Mouse (Mus musculus) G1E (cell line): ENCODE data around the gene Tmc7. TPM values are rescaled to one million over a fixed set of nuclear protein-coding genes. Genes with fewer than 3 reads are reported as not detected.

ENCODE experiments used
- ATAC-seq: 2 replicates; pipeline ENCODE4 v1.8.0; 2016; ENCODE audit warnings: mild to moderate bottlenecking; ENCODE audit not compliant: insufficient number of reproducible peaks, poor library complexity, low FRiP score, severe bottlenecking; ENCODE audit errors: extremely low read depth
- DNase-seq: peaks from one replicate; pipeline ENCODE4 v3.0.0; 2012; ENCODE audit warnings: low spot score
- H3K27me3 ChIP-seq: 2 replicates; pipeline ENCODE4 v1.6.1; 2012; ENCODE audit warnings: mild to moderate bottlenecking, low read length, inconsistent platforms; ENCODE audit not compliant: insufficient read depth
- H3K36me3 ChIP-seq: replicated peaks from 2 replicates; pipeline ENCODE3; 2012; ENCODE audit warnings: mild to moderate bottlenecking, inconsistent platforms
- H3K4me1 ChIP-seq: 2 replicates; pipeline ENCODE4 v1.6.1; 2012; ENCODE audit warnings: low read depth, low read length, inconsistent platforms, mixed read lengths; ENCODE audit not compliant: insufficient read depth
- H3K4me3 ChIP-seq: 2 replicates; pipeline ENCODE4 v1.5.1; 2012; ENCODE audit warnings: low read depth, mild to moderate bottlenecking, inconsistent platforms, low read length, moderate library complexity, mixed read lengths
- H3K9me3 ChIP-seq: replicated peaks from 2 replicates; pipeline ENCODE4 v1.6.1; 2012; ENCODE audit warnings: inconsistent platforms
- CTCF ChIP-seq: IDR thresholded peaks from 2 replicates; pipeline ENCODE4 v1.5.1; 2012; ENCODE audit warnings: low read depth, low read length, inconsistent platforms, mixed read lengths
- GATA1 ChIP-seq: IDR thresholded peaks from 2 replicates; pipeline ENCODE4 v1.6.1; 2012; ENCODE audit warnings: borderline replicate concordance, low read length, inconsistent platforms, mixed read lengths
- GATA2 ChIP-seq: IDR thresholded peaks from 2 replicates; pipeline ENCODE4 v1.6.1; 2012; ENCODE audit warnings: low read depth, low read length, inconsistent platforms, borderline replicate concordance
- POLR2AphosphoS5 ChIP-seq: IDR thresholded peaks from 2 replicates; pipeline ENCODE4 v1.6.1; 2012; ENCODE audit warnings: low read depth, low read length, inconsistent platforms; ENCODE audit not compliant: insufficient replicate concordance
- TAL1 ChIP-seq: conservative IDR thresholded peaks from 2 replicates; pipeline ENCODE4 v1.6.1; 2012; ENCODE audit warnings: low read depth, low read length, inconsistent platforms, mixed read lengths
- polyA plus RNA-seq: library from polyadenylated mRNA; stranded (reverse); fragments of >175 nt; gene quantifications from 2 replicates; pipeline ENCODE4 v1.2.3, GENCODE M21; 2012
- total RNA-seq, 2 experiments: library from RNA; stranded (forward) in 1 of 2; stranded (reverse) in 1 of 2; fragments of 200-1000 nt in 1 of 2; fragments of >200 nt in 1 of 2; fragmentation: Nextera tagmentation in 1 of 2; gene quantifications; 2 replicates each; pipeline ENCODE4 v1.2.3; 2014 to 2017

Tmc7 gene
- total and polyA plus RNA-seq, 3 experiments, result not detected

DNA sequence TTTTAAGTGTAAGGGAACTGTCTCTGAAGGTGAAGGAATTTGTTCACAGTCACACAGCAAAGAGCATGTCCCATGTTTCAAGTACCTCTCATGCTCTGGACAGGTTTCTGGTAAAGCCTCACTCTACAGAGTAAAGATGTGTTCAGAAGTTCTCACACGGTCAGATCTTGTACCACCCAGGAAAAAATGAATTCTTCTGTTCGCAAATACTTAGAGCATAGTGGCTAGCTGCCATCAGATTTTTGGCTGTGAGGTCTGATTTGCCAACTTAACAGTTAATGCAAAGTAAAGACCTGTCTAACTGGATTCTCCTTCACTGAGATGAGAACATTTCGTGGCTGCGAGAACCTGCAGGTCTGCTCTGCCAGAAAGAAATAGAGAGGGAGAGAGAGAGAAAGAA lies 49.5 kb downstream of the Tmc7 start:
- ATAC-seq, result no peak
- H3K27me3 ChIP-seq, result peaks cover 7% of the 10 kb centered on the region
- peaks cover 6% of the 10 kb centered on the region for H3K36me3 ChIP-seq
- H3K4me1 ChIP-seq, result 0 out of 2 replicates have a peak, but pooled peaks cover 3% of the 10 kb centered on the region
- H3K4me3 ChIP-seq, result no peak overlapping the region
- H3K9me3 ChIP-seq, result no peaks in the 10 kb centered on the region
- DNase-seq, result no peak
- no peak for TF ChIP-seq TAL1
- no peak for TF ChIP-seq GATA2
- no peak for TF ChIP-seq CTCF
- no peak for TF ChIP-seq POLR2AphosphoS5
- TF ChIP-seq GATA1, result no peak

DNA sequence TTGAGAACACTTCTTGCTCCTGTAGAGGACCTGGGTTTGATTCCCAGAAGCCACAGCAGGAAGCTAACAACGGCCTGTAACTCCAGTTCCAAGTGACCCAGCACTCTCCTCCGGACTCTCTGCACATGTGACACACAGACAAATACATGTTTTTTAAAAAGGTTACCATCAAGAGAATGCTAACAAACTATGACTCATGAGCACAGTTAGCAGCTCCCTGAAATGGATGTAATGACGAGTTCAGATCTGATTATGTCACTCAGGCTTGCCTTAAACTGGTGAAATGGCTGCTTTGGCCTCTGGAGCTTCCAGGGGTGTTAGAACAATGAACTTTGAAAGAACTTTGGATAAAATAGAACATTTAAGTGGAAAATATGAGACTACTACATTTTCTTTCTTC lies 50.2 kb downstream of the Tmc7 start:
- 0 out of 2 replicates have a peak, but pooled peaks cover 3% of the 10 kb centered on the region for H3K4me1 ChIP-seq
- DNase-seq (no peak), ATAC-seq (no peak)
- H3K9me3 ChIP-seq, result no peaks in the 10 kb centered on the region
- no peak overlapping the region for H3K4me3 ChIP-seq
- TF ChIP-seq GATA1, result no peak
- no peak for TF ChIP-seq CTCF
- TF ChIP-seq POLR2AphosphoS5, result no peak
- no peak for TF ChIP-seq GATA2
- H3K27me3 ChIP-seq, result peaks cover 6% of the 10 kb centered on the region
- peaks cover 13% of the 10 kb centered on the region for H3K36me3 ChIP-seq

DNA sequence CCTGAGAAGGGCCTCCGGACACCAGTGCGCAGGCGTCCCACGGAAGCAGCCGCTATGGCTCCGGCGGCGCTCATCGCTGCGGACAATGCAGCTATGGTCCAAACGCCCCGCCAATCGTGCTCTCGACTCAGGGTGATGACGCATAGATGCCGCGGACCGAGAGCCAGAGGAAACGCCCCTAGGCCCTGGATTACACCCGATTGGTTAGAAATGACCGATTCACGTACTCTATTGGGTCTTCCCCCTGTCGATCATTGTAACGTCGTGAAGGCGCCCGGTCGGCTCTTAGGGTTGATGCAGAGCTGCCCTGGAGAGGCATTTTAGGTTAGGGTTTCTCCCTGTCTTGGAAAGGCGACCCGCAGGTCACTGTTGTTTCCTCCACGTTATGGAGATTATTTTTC lies 51.4 kb downstream of the Tmc7 start, which contains the start of gene Coq7:
Gene Coq7 (minus strand): TSS at position 179 of the 401 bp plus-strand sequence.
- H3K36me3 ChIP-seq, result peaks cover 24% of the 10 kb centered on the region
- H3K4me1 ChIP-seq, result 0 out of 2 replicates have a peak, but pooled peaks cover 3% of the 10 kb centered on the region
- DNase-seq (peak; percentile 94), ATAC-seq (peak; percentile 82)
- TF ChIP-seq GATA1 (no peak), CTCF (no peak), POLR2AphosphoS5 (no peak), GATA2 (no peak), TAL1 (no peak)
- H3K9me3 ChIP-seq, result no peaks in the 10 kb centered on the region
- H3K27me3 ChIP-seq, result no peaks in the 10 kb centered on the region
- H3K4me3 ChIP-seq, result peak within 1 kb of the TSS; percentile 77

DNA sequence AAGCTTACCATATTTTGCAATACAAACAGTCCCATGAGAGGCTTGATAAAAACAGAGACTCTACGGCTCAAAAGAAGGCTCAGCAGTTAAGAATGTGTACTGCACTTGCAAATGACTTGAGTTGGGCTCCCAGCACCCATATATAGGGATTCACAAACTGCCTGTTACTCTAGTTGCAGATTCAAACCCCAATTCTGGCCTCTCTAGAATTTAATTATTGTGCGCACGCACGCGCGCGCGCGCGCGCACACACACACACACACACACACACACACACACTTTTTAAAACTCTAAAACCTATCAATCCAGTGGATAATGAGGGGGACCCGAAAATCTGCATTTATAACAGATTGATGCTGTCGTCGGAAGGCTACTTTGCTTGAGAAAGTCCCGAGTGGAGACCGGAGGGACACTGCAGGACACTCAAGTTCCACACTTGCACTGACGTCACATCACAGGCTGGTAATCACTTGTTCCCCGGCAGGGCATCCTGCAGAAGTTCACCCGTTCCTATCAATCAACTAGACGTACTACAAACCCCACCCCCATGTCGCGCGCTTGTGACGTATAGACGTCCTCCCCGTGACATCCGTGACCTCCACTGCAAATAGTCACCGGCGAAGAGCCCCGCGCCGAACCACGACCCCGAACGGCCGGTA lies 51.9 kb downstream of the Tmc7 start:
- H3K9me3 ChIP-seq, result no peaks in the 10 kb centered on the region
- DNase-seq (peak; percentile 78), ATAC-seq (peak; percentile 89)
- peak overlapping the region; percentile 77 for H3K4me3 ChIP-seq
- no peaks in the 10 kb centered on the region for H3K27me3 ChIP-seq
- H3K36me3 ChIP-seq, result peaks cover 29% of the 10 kb centered on the region
- TF ChIP-seq CTCF (no peak), POLR2AphosphoS5 (no peak), GATA1 (no peak), TAL1 (no peak), GATA2 (no peak)
- 0 out of 2 replicates have a peak, but pooled peaks cover 3% of the 10 kb centered on the region for H3K4me1 ChIP-seq

DNA sequence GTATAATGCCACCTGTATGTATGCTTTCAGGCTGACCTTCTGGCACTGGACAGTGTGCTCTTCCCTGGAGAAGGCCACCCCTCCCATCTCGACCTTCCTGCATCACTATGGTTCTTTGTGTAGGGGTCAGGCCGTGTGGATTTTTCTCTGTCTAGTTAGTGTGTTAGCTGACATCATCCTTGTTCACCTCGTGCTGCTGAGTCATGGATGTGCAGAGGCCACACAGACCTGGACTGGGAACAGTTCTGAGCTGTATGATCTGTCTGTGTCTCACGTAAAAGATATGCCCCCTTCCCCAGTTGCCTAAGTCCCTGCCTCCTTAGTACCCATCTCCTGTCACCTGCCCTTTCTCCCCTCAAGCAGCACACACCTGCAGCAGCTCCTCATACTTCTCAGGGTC lies 57.6 kb downstream of the Tmc7 start:
- ATAC-seq, result no peak
- Histone ChIP-seq H3K36me3 (peaks cover 79% of the 10 kb centered on the region), H3K4me3 (no peak overlapping the region), H3K9me3 (no peaks in the 10 kb centered on the region), H3K27me3 (no peaks in the 10 kb centered on the region), H3K4me1 (no peaks in the 10 kb centered on the region)
- no peak for DNase-seq
- no peak for TF ChIP-seq GATA2
- TF ChIP-seq TAL1, result no peak
- no peak for TF ChIP-seq GATA1
- no peak for TF ChIP-seq POLR2AphosphoS5
- no peak for TF ChIP-seq CTCF

DNA sequence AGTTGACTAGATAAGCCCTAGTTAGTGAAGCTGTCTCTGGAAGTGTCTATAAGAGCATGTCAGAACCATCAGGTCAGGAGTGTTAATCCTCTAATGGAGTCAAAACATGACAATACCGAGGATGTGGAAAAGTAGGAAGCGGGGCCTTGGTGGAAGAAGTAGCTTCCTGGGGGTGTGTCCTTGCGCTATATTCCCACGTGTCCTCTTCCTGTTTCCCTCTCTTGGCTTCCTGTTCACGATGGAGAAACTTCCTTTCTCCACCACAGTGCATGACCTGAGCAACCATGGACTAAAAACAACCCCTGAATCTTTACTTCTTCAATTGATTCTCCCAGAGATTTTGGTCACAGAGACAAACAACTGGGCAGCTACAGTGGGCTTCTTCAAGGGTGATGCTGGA lies 62.5 kb downstream of the Tmc7 start:
- peaks cover 8% of the 10 kb centered on the region; the same call in 1 of the 2 replicates for H3K27me3 ChIP-seq
- DNase-seq (no peak), ATAC-seq (no peak)
- H3K4me1 ChIP-seq, result 0 out of 2 replicates have a peak, but pooled peaks cover 8% of the 10 kb centered on the region
- no peak overlapping the region for H3K4me3 ChIP-seq
- no peak for TF ChIP-seq CTCF
- no peak for TF ChIP-seq TAL1
- no peak for TF ChIP-seq POLR2AphosphoS5
- no peak for TF ChIP-seq GATA2
- no peak for TF ChIP-seq GATA1
- no peaks in the 10 kb centered on the region for H3K9me3 ChIP-seq
- peaks cover 46% of the 10 kb centered on the region for H3K36me3 ChIP-seq

DNA sequence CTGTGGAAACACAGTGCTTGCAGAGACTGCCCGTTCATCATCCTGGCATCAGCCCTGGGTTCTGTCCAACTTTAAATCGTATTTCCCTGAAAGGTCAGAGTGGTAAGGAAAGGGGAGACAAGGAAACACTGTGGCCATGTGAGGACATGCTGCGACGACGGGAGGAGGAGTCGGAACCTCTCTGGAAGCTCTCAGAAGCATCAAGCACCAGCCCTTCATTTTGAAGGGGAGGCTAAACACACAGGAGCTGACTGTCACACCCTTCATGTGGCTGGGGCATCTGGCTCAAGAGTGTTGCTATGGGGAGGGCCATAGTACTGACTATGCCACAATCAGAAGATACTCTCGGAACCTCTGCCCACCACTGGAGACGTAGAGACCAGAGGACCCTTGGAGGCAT lies 64.9 kb downstream of the Tmc7 start:
- peaks cover 8% of the 10 kb centered on the region; the same call in 1 of the 2 replicates for H3K27me3 ChIP-seq
- TF ChIP-seq POLR2AphosphoS5, result no peak
- no peak for TF ChIP-seq TAL1
- no peak for TF ChIP-seq GATA1
- TF ChIP-seq CTCF, result no peak
- no peak for TF ChIP-seq GATA2
- H3K4me3 ChIP-seq, result no peak overlapping the region
- DNase-seq, result no peak
- H3K9me3 ChIP-seq, result no peaks in the 10 kb centered on the region
- H3K4me1 ChIP-seq, result 0 out of 2 replicates have a peak, but pooled peaks cover 8% of the 10 kb centered on the region
- no peak for ATAC-seq
- H3K36me3 ChIP-seq, result peaks cover 25% of the 10 kb centered on the region
